Mouse (Mus musculus): ENCODE results near the gene Lix1l. TPM values are rescaled to one million over a fixed set of nuclear protein-coding genes. Genes with fewer than 3 reads are reported as not detected.
A peak's percentile ranks its signal among the peaks of the same experiment; 100 is the strongest.

Lix1l gene
- total and polyA plus RNA-seq, 2 experiments: 3.1 to 3.3 TPM

GRCm38 (mm10) chr3:96578561-96579238 lies 22.2 kb upstream of the Lix1l start:
- no peak for DNase-seq (ENCODE audit: extremely low read depth, low read depth, low spot score)
- H3K4me1 ChIP-seq (ENCODE audit: control insufficient read depth, insufficient read depth, low read length): peaks cover 25% of the 10 kb centered on the region
- H3K27me3 ChIP-seq (ENCODE audit: control insufficient read depth, insufficient read depth, low read length): no peaks in the 10 kb centered on the region
- 0 out of 2 replicates have a peak overlapping the region, but pooled peaks have one; percentile 14 for H3K27ac ChIP-seq (replicated peaks; ENCODE audit: insufficient read depth, low read depth, low read length)
- TF ChIP-seq POLR2A (IDR thresholded peaks at IDR 0.05; ENCODE audit: extremely low read depth, insufficient read depth, low read length): no peak
- no peak for TF ChIP-seq CTCF (IDR thresholded peaks at IDR 0.05; ENCODE audit: low read depth, low read length)
- no peaks in the 10 kb centered on the region for H3K79me2 ChIP-seq (ENCODE audit: control insufficient read depth, insufficient read depth, low read length)
- H3K4me3 ChIP-seq (ENCODE audit: insufficient read depth, low read depth, low read length): no peak overlapping the region
- H3K36me3 ChIP-seq (ENCODE audit: control insufficient read depth, insufficient read depth, low read length): no peaks in the 10 kb centered on the region
- no peak overlapping the region for H3K9ac ChIP-seq (ENCODE audit: low read depth, low read length)
- 79% methylated on average over 12 of the region's 12 CpGs for WGBS

- 82% methylated on average over 4 of the region's 4 CpGs for WGBS
- H3K27me3 ChIP-seq (ENCODE audit: control insufficient read depth, insufficient read depth, low read length): no peaks in the 10 kb centered on the region
- H3K79me2 ChIP-seq (ENCODE audit: control insufficient read depth, insufficient read depth, low read length): no peaks in the 10 kb centered on the region
- peaks cover 23% of the 10 kb centered on the region for H3K4me1 ChIP-seq (ENCODE audit: control insufficient read depth, insufficient read depth, low read length)
- TF ChIP-seq POLR2A (IDR thresholded peaks at IDR 0.05; ENCODE audit: extremely low read depth, insufficient read depth, low read length): no peak
- TF ChIP-seq CTCF (IDR thresholded peaks at IDR 0.05; ENCODE audit: low read depth, low read length): no peak
- H3K4me3 ChIP-seq (ENCODE audit: insufficient read depth, low read depth, low read length): no peak overlapping the region
- H3K9ac ChIP-seq (ENCODE audit: low read depth, low read length): no peak overlapping the region
- no peak for DNase-seq (ENCODE audit: extremely low read depth, low read depth, low spot score)
- no peaks in the 10 kb centered on the region for H3K36me3 ChIP-seq (ENCODE audit: control insufficient read depth, insufficient read depth, low read length)
- 0 out of 2 replicates have a peak overlapping the region, but pooled peaks have one; percentile 6 for H3K27ac ChIP-seq (replicated peaks; ENCODE audit: insufficient read depth, low read depth, low read length)
Observed at GRCm38 (mm10) chr3:96579239-96579750, 21.7 kb upstream of the Lix1l start.

GRCm38 (mm10) chr3:96579885-96580454 lies 21.0 kb upstream of the Lix1l start:
- no peak overlapping the region for H3K27ac ChIP-seq (replicated peaks; ENCODE audit: insufficient read depth, low read depth, low read length)
- TF ChIP-seq CTCF (IDR thresholded peaks at IDR 0.05; ENCODE audit: low read depth, low read length): peak; percentile 100
- TF ChIP-seq POLR2A (IDR thresholded peaks at IDR 0.05; ENCODE audit: extremely low read depth, insufficient read depth, low read length): no peak
- DNase-seq (ENCODE audit: extremely low read depth, low read depth, low spot score): peak; percentile 70
- no peaks in the 10 kb centered on the region for H3K79me2 ChIP-seq (ENCODE audit: control insufficient read depth, insufficient read depth, low read length)
- H3K4me1 ChIP-seq (ENCODE audit: control insufficient read depth, insufficient read depth, low read length): peaks cover 19% of the 10 kb centered on the region
- H3K27me3 ChIP-seq (ENCODE audit: control insufficient read depth, insufficient read depth, low read length): no peaks in the 10 kb centered on the region
- 18% methylated on average over 16 of the region's 16 CpGs for WGBS
- no peak overlapping the region for H3K9ac ChIP-seq (ENCODE audit: low read depth, low read length)
- no peak overlapping the region for H3K4me3 ChIP-seq (ENCODE audit: insufficient read depth, low read depth, low read length)
- H3K36me3 ChIP-seq (ENCODE audit: control insufficient read depth, insufficient read depth, low read length): no peaks in the 10 kb centered on the region

GRCm38 (mm10) chr3:96581141-96581540 lies 19.8 kb upstream of the Lix1l start:
- H3K4me3 ChIP-seq (ENCODE audit: insufficient read depth, low read depth, low read length): no peak overlapping the region
- H3K36me3 ChIP-seq (ENCODE audit: control insufficient read depth, insufficient read depth, low read length): no peaks in the 10 kb centered on the region
- no peak overlapping the region for H3K27ac ChIP-seq (replicated peaks; ENCODE audit: insufficient read depth, low read depth, low read length)
- H3K9ac ChIP-seq (ENCODE audit: low read depth, low read length): no peak overlapping the region
- H3K79me2 ChIP-seq (ENCODE audit: control insufficient read depth, insufficient read depth, low read length): no peaks in the 10 kb centered on the region
- TF ChIP-seq CTCF (IDR thresholded peaks at IDR 0.05; ENCODE audit: low read depth, low read length) (no peak), POLR2A (IDR thresholded peaks at IDR 0.05; ENCODE audit: extremely low read depth, insufficient read depth, low read length) (no peak)
- no peak for DNase-seq (ENCODE audit: extremely low read depth, low read depth, low spot score)
- 84% methylated on average over 6 of the region's 6 CpGs for WGBS
- H3K4me1 ChIP-seq (ENCODE audit: control insufficient read depth, insufficient read depth, low read length): peaks cover 11% of the 10 kb centered on the region
- H3K27me3 ChIP-seq (ENCODE audit: control insufficient read depth, insufficient read depth, low read length): no peaks in the 10 kb centered on the region

- Histone ChIP-seq H3K79me2 (ENCODE audit: control insufficient read depth, insufficient read depth, low read length) (no peaks in the 10 kb centered on the region), H3K27me3 (ENCODE audit: control insufficient read depth, insufficient read depth, low read length) (no peaks in the 10 kb centered on the region), H3K36me3 (ENCODE audit: control insufficient read depth, insufficient read depth, low read length) (no peaks in the 10 kb centered on the region), H3K9ac (ENCODE audit: low read depth, low read length) (no peak overlapping the region), H3K27ac (replicated peaks; ENCODE audit: insufficient read depth, low read depth, low read length) (no peak overlapping the region), H3K4me1 (ENCODE audit: control insufficient read depth, insufficient read depth, low read length) (peaks cover 6% of the 10 kb centered on the region; the same call in 1 of the 2 replicates), H3K4me3 (ENCODE audit: insufficient read depth, low read depth, low read length) (no peak overlapping the region)
- TF ChIP-seq CTCF (IDR thresholded peaks at IDR 0.05; ENCODE audit: low read depth, low read length): no peak
- no peak for TF ChIP-seq POLR2A (IDR thresholded peaks at IDR 0.05; ENCODE audit: extremely low read depth, insufficient read depth, low read length)
- 91% methylated on average over 16 of the region's 16 CpGs for WGBS
- no peak for DNase-seq (ENCODE audit: extremely low read depth, low read depth, low spot score)
Observed at GRCm38 (mm10) chr3:96581771-96582515, 19.0 kb upstream of the Lix1l start.

All from liver, adult 2 months (tissue).